Mouse (Mus musculus): ENCODE data around the gene Ankrd40. TPM values are rescaled to one million over a fixed set of nuclear protein-coding genes. Genes with fewer than 3 reads are reported as not detected.

Ankrd40 gene
- 12.5 and 17.7 TPM in 2 replicates for polyA plus RNA-seq (2015; fragmentation: Nextera tagmentation; extraction: Ambion mirVana)

GRCm38 (mm10) chr11:94327693-94328643 is at the start of gene Ankrd40:
Gene Ankrd40, plus strand, starts transcription at chr11:94328001.
- Histone ChIP-seq H3K4me1 (peaks cover 46% of the 10 kb centered on the region), H3K9ac (replicated peaks) (peak within 1 kb of the TSS; percentile 83), H3K4me3 (replicated peaks) (peak within 1 kb of the TSS; percentile 60), H3K4me2 (peak within 1 kb of the TSS; percentile 76), H3K9me3 (replicated peaks) (no peaks in the 10 kb centered on the region), H3K27me3 (replicated peaks) (no peaks in the 10 kb centered on the region), H3K36me3 (no peaks in the 10 kb centered on the region), H3K27ac (replicated peaks) (peak within 1 kb of the TSS; percentile 97)
- ATAC-seq (ENCODE audit: low FRiP score): peak; percentile 88
- WGBS: 1% methylated on average over 62 of the region's 78 CpGs

- no peak within 1 kb of the TSS for H3K9ac ChIP-seq (replicated peaks)
- H3K9me3 ChIP-seq (replicated peaks): no peaks in the 10 kb centered on the region
- no peak within 1 kb of the TSS for H3K4me3 ChIP-seq (replicated peaks)
- H3K4me1 ChIP-seq: peaks cover 10% of the 10 kb centered on the region
- H3K4me2 ChIP-seq: no peak within 1 kb of the TSS
- H3K27me3 ChIP-seq (replicated peaks): no peaks in the 10 kb centered on the region
- H3K36me3 ChIP-seq: peaks cover 22% of the 10 kb centered on the region
- 80% methylated on average over 11 of the region's 11 CpGs for WGBS
- no peak within 1 kb of the TSS; the same call in 1 of the 2 replicates for H3K27ac ChIP-seq (replicated peaks)
- no peak for ATAC-seq (ENCODE audit: low FRiP score)
Observed at GRCm38 (mm10) chr11:94281199-94282181, 46.3 kb upstream of the Ankrd40 start, which contains the start of gene Gm21885. Gene Gm21885, plus strand, starts transcription at chr11:94281873.

DNA sequence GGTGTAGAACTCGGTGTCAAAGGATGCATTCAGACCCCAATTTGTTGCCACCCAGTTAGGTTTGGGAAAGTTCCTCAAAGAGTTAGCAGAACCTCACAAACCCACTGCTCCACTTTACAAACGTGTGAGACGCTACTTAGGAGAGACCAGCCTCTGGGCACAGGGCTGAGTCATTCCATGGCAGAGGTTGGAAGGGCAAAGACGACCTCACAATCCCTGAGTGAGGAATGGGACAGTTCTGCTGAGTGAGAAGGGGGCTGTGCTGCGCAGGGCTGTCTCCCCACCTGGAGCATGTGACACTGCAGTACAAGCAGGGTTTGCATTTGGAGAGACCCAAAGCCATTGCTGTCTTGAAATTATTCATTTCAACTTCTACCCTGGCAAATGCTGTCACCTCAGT is 45.5 kb upstream of the Ankrd40 start:
- Histone ChIP-seq H3K27ac (replicated peaks) (no peak overlapping the region; the same call in 1 of the 2 replicates), H3K36me3 (peaks cover 30% of the 10 kb centered on the region), H3K4me2 (no peak overlapping the region), H3K9me3 (replicated peaks) (no peaks in the 10 kb centered on the region), H3K27me3 (replicated peaks) (no peaks in the 10 kb centered on the region), H3K4me3 (replicated peaks) (no peak overlapping the region), H3K4me1 (peaks cover 3% of the 10 kb centered on the region; the same call in 1 of the 2 replicates), H3K9ac (replicated peaks) (no peak overlapping the region)
- WGBS: 62% methylated on average over 5 of the region's 5 CpGs
- no peak for ATAC-seq (ENCODE audit: low FRiP score)

DNA sequence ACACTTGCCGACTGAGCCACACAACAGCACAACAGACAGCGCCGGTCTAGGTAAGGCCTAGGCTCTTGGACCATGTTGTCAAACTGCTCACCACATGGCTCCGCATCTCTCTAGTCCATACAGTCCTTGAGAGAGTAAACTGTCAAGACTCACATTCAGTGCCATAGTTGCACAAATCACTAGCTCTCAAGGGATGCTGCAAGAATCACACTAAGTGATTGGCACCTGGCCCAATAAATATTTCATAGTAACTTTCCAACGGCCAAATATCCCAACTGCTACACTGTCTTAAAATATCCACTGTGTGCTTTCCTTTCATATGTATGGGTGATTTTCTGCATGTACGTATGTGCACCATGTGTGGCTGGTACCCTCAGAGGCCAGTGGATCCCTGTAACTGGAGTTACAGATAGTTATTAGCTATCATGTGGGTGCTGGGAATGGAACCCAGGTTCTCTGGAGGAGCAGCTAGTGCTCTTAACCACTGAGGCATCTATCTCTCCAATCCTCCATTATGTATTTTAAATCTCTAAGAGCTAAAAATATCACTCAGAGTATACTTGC is 44.2 kb upstream of the Ankrd40 start:
- 90% methylated on average over 6 of the region's 6 CpGs for WGBS
- Histone ChIP-seq H3K9me3 (replicated peaks) (no peaks in the 10 kb centered on the region), H3K4me1 (no peaks in the 10 kb centered on the region), H3K27me3 (replicated peaks) (no peaks in the 10 kb centered on the region), H3K4me3 (replicated peaks) (no peak overlapping the region), H3K9ac (replicated peaks) (no peak overlapping the region), H3K4me2 (no peak overlapping the region), H3K27ac (replicated peaks) (no peak overlapping the region), H3K36me3 (peaks cover 39% of the 10 kb centered on the region)
- ATAC-seq (ENCODE audit: low FRiP score): no peak

DNA sequence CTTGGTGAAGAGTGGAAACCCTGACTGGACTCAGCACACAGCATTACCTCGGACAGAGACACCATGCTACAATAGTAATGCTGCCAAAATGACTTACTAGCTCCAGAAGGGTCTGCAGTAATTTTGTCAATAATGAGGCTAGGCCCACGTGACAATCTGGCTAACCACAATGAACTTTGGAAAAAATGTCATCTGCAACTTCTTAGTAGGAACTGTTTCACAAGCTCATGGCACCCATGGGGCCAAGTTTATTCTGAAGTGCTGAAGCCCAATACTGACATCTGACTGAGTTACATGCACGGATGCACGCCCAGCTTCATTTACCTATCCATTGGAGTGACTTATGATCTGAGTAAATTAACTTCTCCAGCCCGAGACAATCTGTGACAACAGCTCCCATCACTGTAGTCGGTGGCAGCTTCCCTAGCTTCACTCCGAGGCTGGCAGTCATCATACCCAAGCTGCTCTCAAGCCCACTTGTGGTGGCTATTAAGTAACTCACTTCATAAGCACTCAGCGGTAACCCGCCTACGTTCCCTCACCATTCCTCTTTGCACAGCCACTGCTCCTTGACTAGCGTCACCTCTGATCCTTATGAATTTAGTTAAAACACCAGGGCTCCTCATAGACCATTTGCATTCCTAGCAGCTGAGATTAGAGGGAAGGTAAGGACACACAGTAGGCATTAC is 41.8 kb upstream of the Ankrd40 start:
- ATAC-seq (ENCODE audit: low FRiP score): no peak
- Histone ChIP-seq H3K4me3 (replicated peaks) (no peak overlapping the region), H3K27me3 (replicated peaks) (no peaks in the 10 kb centered on the region), H3K9ac (replicated peaks) (no peak overlapping the region), H3K9me3 (replicated peaks) (no peaks in the 10 kb centered on the region), H3K4me2 (no peak overlapping the region), H3K27ac (replicated peaks) (no peak overlapping the region), H3K4me1 (no peaks in the 10 kb centered on the region), H3K36me3 (peaks cover 57% of the 10 kb centered on the region)
- WGBS: 83% methylated on average over 11 of the region's 11 CpGs

DNA sequence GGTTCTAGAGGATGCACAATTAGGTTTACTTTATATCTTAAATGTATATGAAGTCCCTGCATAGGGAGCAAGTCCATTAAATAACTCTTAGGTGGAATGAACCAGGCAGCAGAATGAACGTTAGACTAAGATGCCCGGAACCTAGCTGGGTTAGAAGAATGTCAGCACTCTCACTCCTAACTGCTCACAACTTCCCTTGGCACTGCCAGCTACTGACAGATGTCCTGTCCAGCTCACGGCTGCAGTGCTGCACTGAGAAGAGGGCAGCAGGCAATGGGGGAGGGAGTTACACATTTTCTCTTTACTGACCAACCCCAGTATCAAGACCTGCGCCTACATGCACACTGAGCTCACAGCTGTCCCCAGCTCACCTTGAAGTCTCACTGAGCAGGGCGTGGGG is 40.7 kb upstream of the Ankrd40 start:
- peaks cover 65% of the 10 kb centered on the region for H3K36me3 ChIP-seq
- no peak for ATAC-seq (ENCODE audit: low FRiP score)
- no peaks in the 10 kb centered on the region for H3K9me3 ChIP-seq (replicated peaks)
- no peaks in the 10 kb centered on the region for H3K4me1 ChIP-seq
- 94% methylated on average over 5 of the region's 5 CpGs for WGBS
- H3K4me3 ChIP-seq (replicated peaks): no peak overlapping the region
- no peak overlapping the region for H3K9ac ChIP-seq (replicated peaks)
- no peak overlapping the region for H3K27ac ChIP-seq (replicated peaks)
- no peak overlapping the region for H3K4me2 ChIP-seq
- no peaks in the 10 kb centered on the region for H3K27me3 ChIP-seq (replicated peaks)

DNA sequence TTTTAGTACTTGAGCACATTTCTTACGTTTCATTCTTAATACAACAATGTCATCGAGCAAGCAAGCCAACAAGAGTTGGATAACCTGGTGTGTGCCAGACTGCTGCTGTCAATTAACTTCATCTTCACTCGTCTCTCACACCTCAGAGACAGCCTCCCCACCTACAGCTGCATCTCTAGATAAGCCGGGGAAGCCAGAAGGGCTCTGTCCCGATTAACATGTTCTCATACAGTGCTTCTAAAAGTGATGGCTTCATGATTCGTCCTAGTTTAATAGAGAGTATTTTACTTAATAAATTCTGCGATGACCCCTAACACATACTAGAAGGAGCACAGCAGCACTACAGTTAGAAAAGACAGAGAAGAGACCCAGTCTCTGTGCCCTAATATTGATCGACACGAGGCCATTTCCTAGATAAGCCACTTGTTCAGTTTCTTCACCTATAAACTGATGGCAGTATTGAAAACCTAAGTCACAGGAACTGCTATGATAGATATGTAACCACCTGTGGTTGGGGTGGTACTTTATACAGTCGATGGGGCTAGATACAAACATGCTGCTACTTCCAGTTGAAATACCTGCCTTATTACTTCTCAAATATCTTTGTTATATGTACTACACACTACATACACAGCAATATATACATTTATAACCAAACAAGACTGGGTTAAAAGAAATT is 37.6 kb upstream of the Ankrd40 start:
- Histone ChIP-seq H3K9me3 (replicated peaks) (no peaks in the 10 kb centered on the region), H3K36me3 (peaks cover 79% of the 10 kb centered on the region), H3K4me3 (replicated peaks) (no peak overlapping the region), H3K4me1 (no peaks in the 10 kb centered on the region), H3K27me3 (replicated peaks) (no peaks in the 10 kb centered on the region), H3K27ac (replicated peaks) (no peak overlapping the region), H3K9ac (replicated peaks) (no peak overlapping the region), H3K4me2 (no peak overlapping the region)
- 95% methylated on average over 10 of the region's 10 CpGs for WGBS
- no peak for ATAC-seq (ENCODE audit: low FRiP score)

- WGBS: 43% methylated on average over 9 of the region's 9 CpGs
- H3K9me3 ChIP-seq (replicated peaks): no peaks in the 10 kb centered on the region
- H3K9ac ChIP-seq (replicated peaks): no peak overlapping the region
- H3K36me3 ChIP-seq: peaks cover 84% of the 10 kb centered on the region
- H3K27me3 ChIP-seq (replicated peaks): no peaks in the 10 kb centered on the region
- no peak overlapping the region for H3K4me3 ChIP-seq (replicated peaks)
- no peak for ATAC-seq (ENCODE audit: low FRiP score)
- peak overlapping the region; percentile 10; the same call in 1 of the 2 replicates for H3K27ac ChIP-seq (replicated peaks)
- no peak overlapping the region for H3K4me2 ChIP-seq
- H3K4me1 ChIP-seq: no peaks in the 10 kb centered on the region
Observed at GRCm38 (mm10) chr11:94294996-94295845, 32.6 kb upstream of the Ankrd40 start.

DNA sequence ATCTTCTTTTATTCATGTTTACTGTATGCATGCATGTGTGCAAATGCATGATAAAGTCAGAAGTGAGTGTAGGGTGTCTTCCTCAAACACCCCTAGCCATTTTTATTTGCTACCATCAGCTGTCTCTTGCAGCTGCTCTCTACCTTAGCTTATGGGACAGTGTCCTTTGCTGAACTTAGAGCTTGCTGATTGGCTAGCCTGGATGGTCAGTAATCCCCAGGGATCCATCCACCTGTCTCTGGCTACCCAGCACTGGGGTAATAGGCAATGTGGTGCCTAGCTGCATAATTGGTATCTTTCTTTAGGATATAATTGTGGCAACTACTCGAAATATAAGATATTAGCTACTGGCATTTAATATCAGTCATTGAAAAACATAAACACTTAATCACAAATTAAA is 15.1 kb upstream of the Ankrd40 start:
- Histone ChIP-seq H3K36me3 (0 out of 2 replicates have a peak, but pooled peaks cover 2% of the 10 kb centered on the region), H3K9ac (replicated peaks) (no peak overlapping the region), H3K4me2 (no peak overlapping the region), H3K27ac (replicated peaks) (no peak overlapping the region), H3K4me3 (replicated peaks) (no peak overlapping the region), H3K27me3 (replicated peaks) (no peaks in the 10 kb centered on the region), H3K4me1 (peaks cover 38% of the 10 kb centered on the region), H3K9me3 (replicated peaks) (no peaks in the 10 kb centered on the region)
- WGBS: 76% methylated on average over 1 of the region's 1 CpGs
- ATAC-seq (ENCODE audit: low FRiP score): no peak
